Mouse (Mus musculus) limb, embryonic 11.5 days (tissue): ENCODE data around the gene Tshb. TPM values are rescaled to one million over a fixed set of nuclear protein-coding genes. Genes with fewer than 3 reads are reported as not detected.
A peak's percentile ranks its signal among the peaks of the same experiment; 100 is the strongest.

Experiments
- ATAC-seq: fragments of 200-750 bp; cut with Nextera tagmentation; 2 replicates; pipeline ENCODE4 v1.8.0; 2017; ENCODE audit warnings: low read depth; ENCODE audit not compliant: insufficient number of reproducible peaks, low FRiP score, low TSS enrichment
- DNase-seq: peaks from one replicate; pipeline ENCODE4 v3.0.0-alpha.2; 2015; ENCODE audit warnings: low spot score
- H3K27ac ChIP-seq: fragments of 300-500 bp; sonication (generic); replicated peaks from 2 replicates; pipeline ENCODE4 v1.5.1; 2014; ENCODE audit warnings: low read depth, mild to moderate bottlenecking, low read length
- H3K27me3 ChIP-seq: fragments of 300-500 bp; sonication (generic); 2 replicates; pipeline ENCODE4 v1.6.1; 2014; ENCODE audit warnings: mild to moderate bottlenecking, low read length, mixed read lengths; ENCODE audit not compliant: control insufficient read depth, insufficient read depth
- H3K36me3 ChIP-seq: fragments of 300-500 bp; sonication (generic); 2 replicates; pipeline ENCODE4 v1.6.1; 2014; ENCODE audit warnings: mild to moderate bottlenecking, low read length, moderate library complexity, mixed read lengths; ENCODE audit not compliant: control insufficient read depth, insufficient read depth
- H3K4me1 ChIP-seq: fragments of 300-500 bp; sonication (generic); 2 replicates; pipeline ENCODE4 v1.6.1; 2014; ENCODE audit warnings: low read length, mixed read lengths; ENCODE audit not compliant: control insufficient read depth, insufficient read depth
- H3K4me2 ChIP-seq: fragments of 300-500 bp; sonication (generic); 2 replicates; pipeline ENCODE4 v1.6.1; 2014; ENCODE audit warnings: low read depth, mild to moderate bottlenecking, moderate library complexity; ENCODE audit not compliant: severe bottlenecking
- H3K4me3 ChIP-seq: fragments of 300-500 bp; sonication (generic); 2 replicates; pipeline ENCODE4 v1.5.1; 2014; ENCODE audit warnings: low read depth, low read length
- H3K9ac ChIP-seq: fragments of 300-500 bp; sonication (generic); 2 replicates; pipeline ENCODE4 v1.6.1; 2014; ENCODE audit warnings: mild to moderate bottlenecking, low read length
- H3K9me3 ChIP-seq: fragments of 300-500 bp; sonication (generic); 2 replicates; pipeline ENCODE4 v1.6.1; 2016; ENCODE audit warnings: low read length; ENCODE audit not compliant: control insufficient read depth
- WGBS: fragments of 180-500 bp; shearing (Covaris S2); extraction: QIAGEN DNeasy Blood & Tissue Kit; methylation state at CpG from one replicate; pipeline ENCODE4 v1.1.7; 2014; 5-methylcytosine and 5-hydroxymethylcytosine counted together
- polyA plus RNA-seq: library from polyadenylated mRNA; unstranded; fragments of >200 nt; fragmentation: Nextera tagmentation; extraction: Ambion mirVana; gene quantifications from 2 replicates; pipeline ENCODE4 v1.2.1, GENCODE M21; 2014

Tshb gene
- polyA plus RNA-seq: 0.07 TPM in 2 replicates

DNA sequence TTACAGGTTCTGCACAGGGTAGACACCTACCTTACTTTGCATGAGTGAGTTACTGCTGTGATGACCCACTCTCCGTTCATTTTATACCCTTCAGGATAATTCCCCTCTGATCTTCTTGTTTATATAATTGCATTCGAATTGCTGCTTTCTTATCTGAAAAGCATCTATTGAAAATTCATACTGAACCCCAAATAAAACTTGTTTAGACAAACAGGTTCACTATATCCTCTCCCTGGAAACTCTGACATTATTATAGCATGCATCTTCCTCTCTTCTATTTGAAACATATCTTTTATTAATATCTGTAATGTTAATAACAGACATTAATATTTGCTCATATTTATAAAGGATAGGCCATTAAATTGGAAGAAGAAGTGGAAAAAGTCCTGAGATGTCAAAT lies at the start of gene Tshb:
TSS of gene Tshb (minus strand) at position 101 of the 400 bp plus-strand sequence.
- Histone ChIP-seq H3K4me2 (no peak within 1 kb of the TSS), H3K27ac (no peak within 1 kb of the TSS), H3K4me1 (no peaks in the 10 kb centered on the region), H3K9ac (no peak within 1 kb of the TSS), H3K9me3 (no peaks in the 10 kb centered on the region), H3K36me3 (no peaks in the 10 kb centered on the region), H3K4me3 (no peak within 1 kb of the TSS), H3K27me3 (no peaks in the 10 kb centered on the region)
- no peak for DNase-seq
- ATAC-seq: no peak
- 73% methylated on average over 2 of the region's 2 CpGs for WGBS

DNA sequence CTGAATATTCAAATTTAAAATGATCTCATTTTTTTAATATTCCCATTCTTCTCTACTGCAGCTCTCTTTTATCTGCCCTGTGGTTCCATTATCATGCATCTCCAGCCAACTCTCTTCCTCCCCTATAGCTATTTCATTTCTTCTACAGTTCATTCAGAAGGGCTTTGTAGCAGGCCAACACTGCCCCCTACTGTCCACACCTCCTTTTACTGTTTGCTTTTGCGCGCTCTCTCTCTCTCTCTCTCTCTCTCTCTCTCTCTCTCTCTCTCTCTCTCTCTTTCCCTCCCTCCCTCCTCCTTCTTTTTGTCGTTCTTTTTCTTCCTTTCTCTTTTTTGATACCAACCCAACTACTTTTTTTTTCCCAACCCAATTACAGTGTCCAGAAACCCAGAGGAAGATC lies 21.4 kb upstream of the Tshb start:
- H3K27me3 ChIP-seq: no peaks in the 10 kb centered on the region
- no peaks in the 10 kb centered on the region for H3K36me3 ChIP-seq
- H3K4me3 ChIP-seq: no peak overlapping the region
- H3K4me1 ChIP-seq: no peaks in the 10 kb centered on the region
- peak; percentile 85 for DNase-seq
- H3K4me2 ChIP-seq: no peak overlapping the region
- H3K9me3 ChIP-seq: no peaks in the 10 kb centered on the region
- no peak overlapping the region for H3K9ac ChIP-seq
- WGBS: 8% methylated on average over 3 of the region's 3 CpGs
- no peak for ATAC-seq
- H3K27ac ChIP-seq: no peak overlapping the region

DNA sequence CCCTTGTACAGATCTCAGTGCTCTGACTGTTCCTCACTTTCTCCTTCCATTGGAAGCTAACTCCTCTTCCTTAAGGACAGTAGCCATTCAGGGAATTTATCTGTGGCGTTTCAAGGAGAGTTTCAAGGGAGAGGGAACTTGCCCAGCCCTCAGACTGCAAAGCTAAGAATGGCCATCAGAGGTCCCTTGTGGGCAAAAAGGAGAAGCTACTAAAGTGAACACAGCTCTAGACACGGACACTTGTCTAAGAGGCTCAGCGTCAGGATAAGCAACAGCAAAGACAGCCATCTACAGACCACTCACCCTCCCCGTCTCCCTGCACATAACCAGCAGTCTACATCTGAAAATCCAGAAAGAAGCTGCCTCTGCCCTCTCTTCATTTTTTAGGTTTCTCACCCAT lies 4.9 kb upstream of the Tshb start:
- H3K4me3 ChIP-seq: no peak overlapping the region
- H3K27ac ChIP-seq: no peak overlapping the region
- 49% methylated on average over 4 of the region's 4 CpGs for WGBS
- no peaks in the 10 kb centered on the region for H3K4me1 ChIP-seq
- ATAC-seq (no peak), DNase-seq (no peak)
- H3K9me3 ChIP-seq: no peaks in the 10 kb centered on the region
- H3K36me3 ChIP-seq: no peaks in the 10 kb centered on the region
- H3K27me3 ChIP-seq: no peaks in the 10 kb centered on the region
- no peak overlapping the region for H3K9ac ChIP-seq
- no peak overlapping the region for H3K4me2 ChIP-seq

DNA sequence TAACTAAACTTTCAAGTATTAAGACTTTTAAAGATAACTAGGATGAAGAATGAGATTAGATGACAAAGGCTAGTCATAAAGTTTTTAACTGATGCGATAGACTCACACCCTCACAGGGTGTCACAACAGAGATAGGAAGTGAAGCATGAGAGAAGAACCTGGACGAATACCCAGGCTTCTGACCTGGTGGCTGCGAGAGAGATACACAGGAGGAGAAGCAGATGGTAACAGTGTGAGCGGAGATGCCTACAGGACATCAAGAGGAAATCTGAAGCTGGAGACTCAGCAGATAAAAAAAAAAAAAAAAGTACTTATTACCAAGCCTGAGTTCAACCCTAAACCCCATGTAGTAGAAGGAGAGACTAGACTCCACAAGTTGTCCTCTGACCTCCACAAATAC lies 9.5 kb downstream of the Tshb start:
- Histone ChIP-seq H3K9ac (no peak overlapping the region), H3K4me2 (no peak overlapping the region), H3K36me3 (no peaks in the 10 kb centered on the region), H3K4me1 (no peaks in the 10 kb centered on the region), H3K27me3 (no peaks in the 10 kb centered on the region), H3K4me3 (no peak overlapping the region), H3K9me3 (no peaks in the 10 kb centered on the region), H3K27ac (no peak overlapping the region)
- DNase-seq (no peak), ATAC-seq (no peak)
- 92% methylated on average over 4 of the region's 4 CpGs for WGBS

DNA sequence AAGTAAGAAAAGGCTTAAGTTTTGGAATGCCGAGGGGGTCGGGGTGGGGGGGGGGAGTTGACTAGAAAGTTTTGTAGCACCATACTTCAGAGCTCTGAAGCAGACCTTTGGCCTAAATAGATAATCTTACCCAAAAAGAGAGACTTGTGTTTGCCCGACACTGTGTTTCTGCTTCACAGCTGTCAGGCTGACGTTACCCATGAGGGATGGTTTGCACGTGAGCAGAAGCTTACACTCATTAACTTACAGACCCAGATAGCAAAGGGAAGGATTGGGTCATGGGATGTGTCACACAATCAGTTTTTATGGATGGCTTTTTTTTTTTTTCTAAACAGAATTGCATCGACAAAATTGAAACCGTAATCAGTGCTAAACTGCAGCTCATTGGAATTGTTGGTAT lies 17.7 kb downstream of the Tshb start:
- no peak overlapping the region for H3K4me2 ChIP-seq
- no peaks in the 10 kb centered on the region for H3K4me1 ChIP-seq
- no peaks in the 10 kb centered on the region for H3K9me3 ChIP-seq
- no peaks in the 10 kb centered on the region for H3K27me3 ChIP-seq
- DNase-seq (no peak), ATAC-seq (no peak)
- H3K36me3 ChIP-seq: no peaks in the 10 kb centered on the region
- no peak overlapping the region for H3K4me3 ChIP-seq
- WGBS: 80% methylated on average over 7 of the region's 7 CpGs
- no peak overlapping the region for H3K27ac ChIP-seq
- no peak overlapping the region for H3K9ac ChIP-seq

DNA sequence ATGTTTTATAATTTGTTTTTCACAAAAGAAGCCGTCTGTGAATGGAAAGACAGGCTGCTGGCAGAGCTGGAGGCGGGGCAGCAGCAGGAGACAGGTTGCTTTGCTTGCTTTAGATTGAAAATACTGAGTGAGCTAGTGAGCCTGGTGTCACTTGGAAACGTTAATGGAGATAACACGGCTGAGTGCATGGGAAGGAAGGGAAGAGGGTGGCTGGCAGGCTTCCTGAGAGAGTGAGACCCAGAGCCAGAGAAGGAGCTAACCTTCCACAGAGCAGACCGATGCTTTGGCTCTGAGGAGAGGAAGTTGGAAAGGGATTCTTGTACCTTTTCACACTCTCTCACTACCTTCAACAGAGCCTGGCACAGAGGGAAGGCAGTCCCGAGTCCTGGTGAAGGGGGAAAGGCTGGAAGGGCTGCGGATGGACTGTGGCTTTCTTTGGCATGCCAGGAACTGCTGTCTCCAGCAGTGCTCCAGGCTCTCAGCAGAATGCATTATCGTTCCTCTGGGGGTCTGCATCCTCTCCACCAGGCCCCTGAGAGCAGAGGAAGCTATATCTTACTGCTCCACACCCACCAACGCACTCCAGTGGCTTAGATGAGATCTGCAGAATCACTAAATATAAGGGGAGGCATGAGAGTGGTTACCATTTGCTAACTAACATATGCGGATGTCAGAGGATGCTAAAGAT lies 18.7 kb downstream of the Tshb start:
- Histone ChIP-seq H3K4me2 (no peak overlapping the region), H3K27me3 (no peaks in the 10 kb centered on the region)
- DNase-seq: no peak

DNA sequence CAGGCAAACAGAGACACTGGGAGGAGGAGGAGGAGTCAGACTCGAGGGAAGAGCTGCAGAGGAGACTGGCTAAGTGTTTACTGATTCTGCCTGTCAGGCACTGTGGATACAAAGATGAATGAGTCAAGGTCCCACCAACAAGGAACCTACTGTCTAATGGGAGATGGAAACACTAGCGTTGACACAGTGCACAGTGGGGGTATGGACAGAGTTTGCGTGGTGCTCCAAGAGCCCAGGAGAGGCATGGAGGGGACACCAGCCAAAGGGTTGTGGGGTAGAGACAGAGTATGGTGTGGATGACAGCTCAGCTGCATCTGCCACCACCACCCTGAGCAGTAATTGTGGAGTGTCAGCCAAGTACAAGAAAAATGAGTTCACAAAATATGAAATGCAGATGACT lies 20.1 kb downstream of the Tshb start:
- no peaks in the 10 kb centered on the region for H3K27me3 ChIP-seq
- 77% methylated on average over 3 of the region's 3 CpGs for WGBS
- H3K4me1 ChIP-seq: no peaks in the 10 kb centered on the region
- no peak overlapping the region for H3K27ac ChIP-seq
- no peak overlapping the region for H3K9ac ChIP-seq
- ATAC-seq: no peak
- H3K36me3 ChIP-seq: no peaks in the 10 kb centered on the region; the same call in 1 of the 2 replicates
- DNase-seq: no peak
- no peaks in the 10 kb centered on the region for H3K9me3 ChIP-seq
- no peak overlapping the region for H3K4me3 ChIP-seq
- no peak overlapping the region for H3K4me2 ChIP-seq

More for the DNA sequence above, 18.7 kb downstream of the Tshb start:
- WGBS: 49% methylated on average over 10 of the region's 10 CpGs
- no peak for ATAC-seq
- no peaks in the 10 kb centered on the region for H3K9me3 ChIP-seq
- no peak overlapping the region for H3K27ac ChIP-seq
- H3K36me3 ChIP-seq: no peaks in the 10 kb centered on the region
- H3K4me1 ChIP-seq: no peaks in the 10 kb centered on the region
- H3K9ac ChIP-seq: no peak overlapping the region
- no peak overlapping the region for H3K4me3 ChIP-seq

DNA sequence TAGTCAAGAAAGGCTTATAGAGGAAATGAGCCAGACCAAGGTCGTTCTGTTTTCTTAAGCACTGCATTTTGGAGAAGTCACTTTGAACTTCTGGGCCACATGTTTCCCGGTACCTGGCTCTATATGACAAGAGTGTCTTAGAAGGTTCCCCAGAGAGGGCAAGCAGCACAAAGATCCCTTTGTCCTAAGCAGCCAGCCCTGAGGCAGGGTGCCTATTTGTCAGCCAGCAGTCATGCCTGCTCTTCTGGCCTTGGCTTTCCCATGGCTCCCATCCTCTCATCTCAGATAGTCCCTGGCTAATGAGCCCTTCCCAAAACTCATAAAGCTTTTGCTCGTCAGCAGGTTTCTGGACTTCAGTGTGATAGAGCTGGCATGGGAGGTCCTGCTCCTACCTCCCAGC lies 22.3 kb downstream of the Tshb start:
- H3K27ac ChIP-seq: no peak overlapping the region
- H3K4me3 ChIP-seq: no peak overlapping the region
- no peaks in the 10 kb centered on the region for H3K27me3 ChIP-seq
- no peak for ATAC-seq
- WGBS: 72% methylated on average over 3 of the region's 3 CpGs
- no peaks in the 10 kb centered on the region for H3K4me1 ChIP-seq
- no peak overlapping the region for H3K9ac ChIP-seq
- H3K36me3 ChIP-seq: no peaks in the 10 kb centered on the region; the same call in 1 of the 2 replicates
- no peaks in the 10 kb centered on the region for H3K9me3 ChIP-seq
- H3K4me2 ChIP-seq: no peak overlapping the region
- DNase-seq: no peak

DNA sequence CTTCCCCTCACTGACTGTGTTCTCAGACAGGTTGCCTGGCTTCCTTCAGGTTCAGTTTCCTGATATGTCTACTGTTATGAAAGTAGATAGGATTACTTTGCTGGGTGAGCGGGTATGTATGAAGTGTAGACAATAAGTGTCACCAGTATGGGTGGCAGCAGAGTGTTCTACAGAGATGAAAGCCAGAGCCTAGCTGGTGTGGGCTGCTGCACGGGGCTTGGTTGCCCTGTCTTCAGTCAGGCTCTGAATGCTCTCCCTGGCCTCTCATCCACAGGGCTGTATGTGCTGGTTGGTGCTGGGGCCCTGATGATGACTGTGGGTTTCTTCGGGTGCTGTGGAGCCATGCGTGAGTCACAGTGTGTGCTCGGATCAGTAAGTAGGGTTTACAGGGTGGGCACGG lies 25.5 kb downstream of the Tshb start:
- Histone ChIP-seq H3K36me3 (peaks cover 2% of the 10 kb centered on the region; the same call in 1 of the 2 replicates), H3K27ac (no peak overlapping the region)

More for the DNA sequence above, 25.5 kb downstream of the Tshb start:
- Histone ChIP-seq H3K27me3 (no peaks in the 10 kb centered on the region), H3K4me3 (no peak overlapping the region), H3K9me3 (no peaks in the 10 kb centered on the region), H3K4me1 (no peaks in the 10 kb centered on the region), H3K4me2 (no peak overlapping the region), H3K9ac (0 out of 2 replicates have a peak overlapping the region, but pooled peaks have one; percentile 18)
- DNase-seq (no peak), ATAC-seq (no peak)
- WGBS: 87% methylated on average over 6 of the region's 6 CpGs
